Mouse (Mus musculus) lung, postnatal 25 days (tissue): ENCODE measurements at regions not wholly inside any gene's neighbourhood (a gene's known extent, or its start where the extent isn't known, plus 50 kb on each side); places are given as distances from the start of the nearest gene placed in this dataset.

Source experiments
- DNase-seq: peaks from one replicate; pipeline ENCODE4 v3.0.0; 2022; ENCODE audit warnings: low spot score

GRCm38 (mm10) chr14:109266521-109266920 is 352.6 kb upstream of the Slitrk1 start:
- no peak for DNase-seq

DNA sequence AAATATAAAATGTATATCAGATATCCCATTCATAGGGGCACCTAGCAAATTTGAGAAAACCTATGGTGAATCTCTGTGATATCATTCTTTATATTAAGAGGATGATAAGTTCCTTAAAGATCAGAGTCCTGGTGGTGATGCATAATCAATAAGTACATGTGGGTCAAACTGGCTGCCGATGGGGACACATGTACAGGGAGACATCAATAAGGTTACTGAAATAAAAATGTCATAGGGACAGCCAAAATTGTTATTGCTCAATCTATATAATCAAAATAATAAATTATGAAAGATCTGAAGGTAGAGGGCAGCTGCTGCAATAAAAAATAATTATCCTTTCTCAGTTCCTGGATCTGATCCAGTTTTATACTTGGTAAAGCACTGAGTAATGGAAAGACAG is 348.0 kb upstream of the Slitrk1 start:
- DNase-seq: no peak

- peak; percentile 3 for DNase-seq
These were observed 300.9 kb upstream of the Slitrk1 start for GRCm38 (mm10) chr14:109214848-109215247.

DNA sequence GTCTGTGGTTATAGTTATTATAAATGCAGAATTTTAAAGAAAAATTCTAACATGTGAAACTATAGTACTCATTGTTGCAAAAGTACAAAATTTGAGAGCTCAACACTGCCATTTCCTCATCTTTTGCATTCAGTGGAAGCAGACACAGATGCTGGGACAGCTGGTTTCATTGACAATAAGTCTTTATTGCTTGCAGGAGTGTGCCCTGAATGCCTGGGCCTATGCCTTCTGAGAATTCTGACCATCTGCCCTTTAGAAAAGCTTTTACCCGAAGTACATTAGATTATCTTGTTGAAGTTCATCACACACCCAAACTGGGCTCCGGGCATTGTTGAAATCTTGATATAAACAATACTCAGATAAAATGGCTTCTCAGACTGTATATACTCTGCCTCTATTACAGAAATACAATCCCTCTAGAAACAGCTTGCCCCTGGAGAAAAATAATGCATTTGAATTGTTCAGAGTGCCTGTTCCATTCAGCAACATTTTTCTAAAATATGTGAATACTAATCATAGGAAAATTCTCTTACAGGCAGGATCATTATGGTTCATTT is 266.1 kb upstream of the Slitrk1 start:
- no peak for DNase-seq

- no peak for DNase-seq
These were observed 262.7 kb upstream of the Slitrk1 start for GRCm38 (mm10) chr14:109176602-109177179.

GRCm38 (mm10) chr14:109175819-109176218 is 261.9 kb upstream of the Slitrk1 start:
- DNase-seq: no peak
